Mouse (Mus musculus): ENCODE results near the gene Acbd4. TPM values are rescaled to one million over a fixed set of nuclear protein-coding genes. Genes with fewer than 3 reads are reported as not detected.

Acbd4 gene
- total and polyA plus RNA-seq, 2 experiments from 2014 or later = 16.3 to 21.6 TPM

- ATAC-seq (ENCODE audit: insufficient read depth, low read depth) (no peak), DNase-seq (ENCODE audit: low spot score) (no peak)
- no peak overlapping the region for H3K9ac ChIP-seq (replicated peaks; ENCODE audit: low read depth, low read length)
- TF ChIP-seq EP300 (IDR thresholded peaks at IDR 0.05; ENCODE audit: low read depth) = no peak
- TF ChIP-seq CTCF (IDR thresholded peaks at IDR 0.05; ENCODE audit: low read depth) = no peak
- peaks cover 8% of the 10 kb centered on the region for H3K4me1 ChIP-seq (ENCODE audit: control insufficient read depth, insufficient read depth)
- H3K4me3 ChIP-seq (ENCODE audit: low read depth, low read length) = peak overlapping the region; percentile 71; the same call in 1 of the 2 replicates
- no peak overlapping the region for H3K27ac ChIP-seq (ENCODE audit: low read depth)
- no peaks in the 10 kb centered on the region for H3K27me3 ChIP-seq (ENCODE audit: control insufficient read depth, insufficient read depth, low read length)
- WGBS = 84% methylated on average over 2 of the region's 2 CpGs
- no peaks in the 10 kb centered on the region for H3K36me3 ChIP-seq (replicated peaks; ENCODE audit: control insufficient read depth, insufficient read depth, low read length)
- peak overlapping the region; percentile 98; the same call in 1 of the 2 replicates for H3K4me2 ChIP-seq (ENCODE audit: low read depth, low read length)
- H3K9me3 ChIP-seq (replicated peaks; ENCODE audit: control insufficient read depth, low read length) = no peaks in the 10 kb centered on the region
These were observed 17.4 kb downstream of the Acbd4 start for GRCm38 (mm10) chr11:103118866-103119265.

GRCm38 (mm10) chr11:103119609-103120008 is 18.1 kb downstream of the Acbd4 start:
- H3K4me2 ChIP-seq (ENCODE audit: low read depth, low read length) = no peak overlapping the region
- ATAC-seq (ENCODE audit: insufficient read depth, low read depth) (no peak), DNase-seq (ENCODE audit: low spot score) (no peak)
- H3K9ac ChIP-seq (replicated peaks; ENCODE audit: low read depth, low read length) = no peak overlapping the region
- no peaks in the 10 kb centered on the region for H3K36me3 ChIP-seq (replicated peaks; ENCODE audit: control insufficient read depth, insufficient read depth, low read length)
- H3K4me3 ChIP-seq (ENCODE audit: low read depth, low read length) = no peak overlapping the region
- H3K4me1 ChIP-seq (ENCODE audit: control insufficient read depth, insufficient read depth) = peaks cover 6% of the 10 kb centered on the region
- peak; percentile 18; the same call in 1 of the 2 replicates for TF ChIP-seq CTCF (IDR thresholded peaks at IDR 0.05; ENCODE audit: low read depth)
- TF ChIP-seq EP300 (IDR thresholded peaks at IDR 0.05; ENCODE audit: low read depth) = no peak
- H3K9me3 ChIP-seq (replicated peaks; ENCODE audit: control insufficient read depth, low read length) = no peaks in the 10 kb centered on the region
- WGBS = 36% methylated on average over 5 of the region's 5 CpGs
- no peak overlapping the region for H3K27ac ChIP-seq (ENCODE audit: low read depth)
- H3K27me3 ChIP-seq (ENCODE audit: control insufficient read depth, insufficient read depth, low read length) = no peaks in the 10 kb centered on the region

- no peak for ATAC-seq (ENCODE audit: insufficient read depth, low read depth)
- Histone ChIP-seq H3K36me3 (replicated peaks; ENCODE audit: control insufficient read depth, insufficient read depth, low read length) (no peaks in the 10 kb centered on the region), H3K27ac (ENCODE audit: low read depth) (0 out of 2 replicates have a peak overlapping the region, but pooled peaks have one; percentile 30), H3K4me2 (ENCODE audit: low read depth, low read length) (no peak overlapping the region), H3K4me1 (ENCODE audit: control insufficient read depth, insufficient read depth) (peaks cover 5% of the 10 kb centered on the region; the same call in 1 of the 2 replicates), H3K9ac (replicated peaks; ENCODE audit: low read depth, low read length) (no peak overlapping the region), H3K4me3 (ENCODE audit: low read depth, low read length) (no peak overlapping the region), H3K27me3 (ENCODE audit: control insufficient read depth, insufficient read depth, low read length) (no peaks in the 10 kb centered on the region), H3K9me3 (replicated peaks; ENCODE audit: control insufficient read depth, low read length) (no peaks in the 10 kb centered on the region)
- no peak for TF ChIP-seq EP300 (IDR thresholded peaks at IDR 0.05; ENCODE audit: low read depth)
- TF ChIP-seq CTCF (IDR thresholded peaks at IDR 0.05; ENCODE audit: low read depth) = no peak
- DNase-seq (ENCODE audit: low spot score) = no peak
- WGBS = 43% methylated on average over 5 of the region's 5 CpGs
These were observed 18.8 kb downstream of the Acbd4 start for GRCm38 (mm10) chr11:103120315-103120714.

DNA sequence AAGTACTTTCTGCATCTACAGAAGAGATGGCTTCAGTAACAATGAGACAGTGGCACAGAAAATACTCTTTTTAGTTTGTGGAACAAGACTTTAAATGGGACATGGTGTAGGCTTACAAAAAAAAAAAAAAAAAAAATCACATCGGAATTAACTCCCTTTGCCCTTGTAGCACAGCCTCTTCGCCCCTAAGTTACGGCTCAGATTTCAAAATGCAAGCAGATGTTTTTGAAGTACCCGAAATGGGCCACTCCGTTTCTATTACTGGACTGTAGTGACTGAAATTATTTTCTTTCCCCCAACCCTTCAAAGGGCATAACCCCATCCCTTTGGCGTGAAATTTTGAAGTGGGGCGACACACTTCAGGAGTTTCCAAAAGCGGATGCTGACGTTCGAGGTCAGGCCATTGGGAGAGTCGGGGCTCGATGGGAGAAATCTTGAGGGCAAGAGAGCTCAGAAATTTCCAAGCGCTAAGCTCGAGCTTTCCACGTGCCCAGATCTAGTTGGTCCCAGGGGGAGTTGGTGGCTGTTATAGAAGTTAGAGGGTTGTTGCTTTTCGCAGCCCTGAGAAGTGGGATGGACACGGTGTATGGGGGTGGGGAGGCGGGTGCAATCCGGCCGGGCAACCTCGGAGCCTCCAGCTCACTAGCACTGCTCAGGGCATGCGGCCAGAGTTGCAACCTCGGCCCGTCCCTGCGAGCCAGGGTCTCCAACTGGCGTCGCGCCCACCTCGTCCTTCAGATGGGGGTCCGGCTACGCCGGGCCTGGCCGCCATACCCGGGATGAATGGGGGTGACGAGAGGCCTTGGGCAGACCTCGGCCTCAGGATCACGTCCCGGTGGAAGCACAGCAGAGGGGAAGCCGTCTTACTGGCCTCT is 30.5 kb downstream of the Acbd4 start, which contains the start of gene Hexim2:
TSS of gene Hexim2 (plus strand) at position 729 of the 875 bp plus-strand sequence.
- Histone ChIP-seq H3K4me3 (ENCODE audit: low read depth, low read length) (peak within 1 kb of the TSS; percentile 100), H3K36me3 (replicated peaks; ENCODE audit: control insufficient read depth, insufficient read depth, low read length) (no peaks in the 10 kb centered on the region; the same call in 1 of the 2 replicates), H3K9ac (replicated peaks; ENCODE audit: low read depth, low read length) (peak within 1 kb of the TSS; percentile 100), H3K4me1 (ENCODE audit: control insufficient read depth, insufficient read depth) (peaks cover 17% of the 10 kb centered on the region; the same call in 1 of the 2 replicates), H3K9me3 (replicated peaks; ENCODE audit: control insufficient read depth, low read length) (no peaks in the 10 kb centered on the region), H3K27me3 (ENCODE audit: control insufficient read depth, insufficient read depth, low read length) (no peaks in the 10 kb centered on the region), H3K27ac (ENCODE audit: low read depth) (peak within 1 kb of the TSS; percentile 100), H3K4me2 (ENCODE audit: low read depth, low read length) (peak within 1 kb of the TSS; percentile 92)
- DNase-seq (ENCODE audit: low spot score) (peak; percentile 58), ATAC-seq (ENCODE audit: insufficient read depth, low read depth) (peak; percentile 47)
- TF ChIP-seq EP300 (IDR thresholded peaks at IDR 0.05; ENCODE audit: low read depth) = no peak
- no peak for TF ChIP-seq CTCF (IDR thresholded peaks at IDR 0.05; ENCODE audit: low read depth)
- WGBS = under 1% methylated on average over 39 of the region's 39 CpGs

DNA sequence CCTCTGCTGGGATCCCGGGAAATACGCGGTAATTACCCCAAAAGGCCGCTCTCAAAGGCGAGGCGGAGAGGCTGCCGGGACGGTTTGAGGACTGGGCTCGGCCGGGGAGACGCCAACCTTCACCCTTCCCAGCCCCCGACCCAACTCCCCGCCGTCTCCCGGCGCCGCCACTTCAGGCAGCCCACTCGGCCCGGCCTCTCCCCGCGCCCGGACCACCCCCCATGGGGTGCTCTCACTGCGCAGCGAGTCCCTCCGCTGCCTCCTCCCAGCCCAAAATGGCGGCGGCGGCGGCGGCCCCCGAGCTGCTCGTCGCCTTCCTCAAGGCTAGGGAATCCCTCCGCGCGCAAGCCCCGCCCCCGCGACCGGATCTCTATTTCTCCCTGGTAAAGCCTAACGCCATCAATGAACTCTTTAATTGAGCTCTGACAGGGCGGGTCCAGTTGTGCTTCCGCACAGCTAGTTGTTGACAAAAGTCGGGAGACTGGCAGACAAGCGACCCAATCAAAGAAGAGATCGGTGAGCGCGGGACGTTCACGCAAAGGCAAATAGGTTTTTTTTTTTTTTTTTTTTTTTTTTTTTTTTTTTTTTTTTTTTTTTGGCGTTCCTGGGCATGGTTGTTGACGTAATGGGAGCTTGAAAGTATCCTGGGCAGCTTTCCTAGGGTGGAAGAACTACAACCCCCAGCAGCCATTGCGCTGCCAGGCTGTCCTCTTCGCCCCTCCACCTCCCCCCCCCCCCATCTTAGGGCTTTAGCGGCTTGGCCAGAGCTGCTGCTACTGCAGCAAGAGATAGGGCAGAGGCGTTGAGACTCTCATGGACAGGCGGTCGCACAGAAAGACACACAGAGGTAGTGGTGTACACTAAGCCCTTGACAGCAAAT is 31.3 kb downstream of the Acbd4 start:
- peak overlapping the region; percentile 100 for H3K4me3 ChIP-seq (ENCODE audit: low read depth, low read length)
- H3K27me3 ChIP-seq (ENCODE audit: control insufficient read depth, insufficient read depth, low read length) = no peaks in the 10 kb centered on the region
- H3K36me3 ChIP-seq (replicated peaks; ENCODE audit: control insufficient read depth, insufficient read depth, low read length) = no peaks in the 10 kb centered on the region; the same call in 1 of the 2 replicates
- H3K4me1 ChIP-seq (ENCODE audit: control insufficient read depth, insufficient read depth) = peaks cover 17% of the 10 kb centered on the region; the same call in 1 of the 2 replicates
- H3K4me2 ChIP-seq (ENCODE audit: low read depth, low read length) = peak overlapping the region; percentile 92
- TF ChIP-seq CTCF (IDR thresholded peaks at IDR 0.05; ENCODE audit: low read depth) (no peak), EP300 (IDR thresholded peaks at IDR 0.05; ENCODE audit: low read depth) (peak; percentile 85)
- H3K27ac ChIP-seq (ENCODE audit: low read depth) = peak overlapping the region; percentile 100
- H3K9ac ChIP-seq (replicated peaks; ENCODE audit: low read depth, low read length) = peak overlapping the region; percentile 100
- DNase-seq (ENCODE audit: low spot score) (peak; percentile 99), ATAC-seq (ENCODE audit: insufficient read depth, low read depth) (peak; percentile 93)
- no peaks in the 10 kb centered on the region for H3K9me3 ChIP-seq (replicated peaks; ENCODE audit: control insufficient read depth, low read length)
- WGBS = under 1% methylated on average over 38 of the region's 58 CpGs

Data from heart, postnatal 0 days (tissue).